Mouse (Mus musculus) B cell, adult 67 days (primary cell): ENCODE measurements around the gene BC024978. TPM values are rescaled to one million over a fixed set of nuclear protein-coding genes. Genes with fewer than 3 reads are reported as not detected.

Experiments
- total RNA-seq, 2 experiments: library from RNA; stranded (reverse); gene quantifications; 4 replicates each; pipeline ENCODE4 v1.2.4; 2023

BC024978 gene
- total RNA-seq = 10 to 100 TPM; 15.1 to 15.3 TPM

GRCm38 (mm10) chr7:27195681-27196611, at the start of gene BC024978, which contains the start of gene Snrpa:
Gene BC024978 (plus strand): TSS chr7:27195781.
Gene Snrpa (minus strand): TSS chr7:27196271.

GRCm38 (mm10) chr7:27153205-27153764, 42.3 kb upstream of the BC024978 start, which contains the start of gene Cyp2t4:
Gene Cyp2t4 (plus strand): TSS chr7:27153714.

GRCm38 (mm10) chr7:27166614-27167474, 28.7 kb upstream of the BC024978 start, which contains the start of gene Egln2:
Gene Egln2 (minus strand): TSS chr7:27166802.

GRCm38 (mm10) chr7:27178324-27179216, 17.0 kb upstream of the BC024978 start, which contains the start of gene Rab4b:
Gene Rab4b (minus strand): TSS chr7:27178896.

GRCm38 (mm10) chr7:27180837-27181695, 14.5 kb upstream of the BC024978 start, which contains the start of the genes Gm21983 and Mia:
Gene Gm21983 (minus strand): TSS chr7:27181086.
Gene Mia (minus strand): TSS chr7:27181157.

GRCm38 (mm10) chr7:27228281-27228821, 32.8 kb downstream of the BC024978 start, which contains the start of gene Itpkc:
Gene Itpkc (minus strand): TSS chr7:27228661.

DNA sequence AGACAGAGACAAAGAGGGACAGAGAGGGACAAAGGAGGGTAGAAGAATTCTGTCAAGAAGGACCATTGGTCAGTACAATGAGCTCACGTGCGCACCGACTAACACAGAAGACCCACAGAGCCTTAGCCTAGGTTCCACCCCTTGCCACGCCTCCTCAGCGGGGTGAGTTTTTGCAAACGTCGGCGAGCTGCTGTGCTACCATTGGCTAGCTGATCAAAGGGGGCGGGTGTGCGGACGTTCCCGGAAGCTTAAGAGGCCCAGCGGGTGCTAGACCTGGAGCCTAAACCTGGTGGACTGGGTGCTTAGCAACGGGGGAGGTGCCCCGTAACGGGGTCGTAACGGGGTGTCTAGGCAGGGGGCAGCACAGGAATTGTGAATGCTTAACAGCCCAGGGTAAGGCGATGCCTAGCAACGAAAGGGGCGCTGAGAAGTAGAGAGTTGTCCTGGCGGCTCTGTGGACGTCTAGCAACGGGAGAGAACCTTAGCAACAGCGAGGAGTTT, 37.2 kb downstream of the BC024978 start, which contains the start of gene Coq8b:
Coq8b (plus strand) TSS at position 243 of the 501 bp plus-strand sequence.

GRCm38 (mm10) chr7:27258205-27258899, 62.8 kb downstream of the BC024978 start, which contains the start of gene Numbl:
Gene Numbl (plus strand): TSS chr7:27258433.

Other genes with a start within 250 kb of the BC024978 start
- gene Cyp2a12, start 166.7 kb upstream of the BC024978 start, total RNA-seq = not detected
- gene Cyp2f2, start 75.9 kb upstream of the BC024978 start, total RNA-seq = not detected
- not detected for gene Cyp2t4, start 42.1 kb upstream of the BC024978 start, total RNA-seq
- 100 to 1,000 TPM; 176 to 183 TPM for gene Egln2, start 29.0 kb upstream of the BC024978 start, total RNA-seq
- 100 to 1,000 TPM; 173 to 179 TPM for gene Rab4b, start 16.9 kb upstream of the BC024978 start, total RNA-seq
- gene Gm21983, start 14.7 kb upstream of the BC024978 start, total RNA-seq = not detected
- gene Mia, start 14.6 kb upstream of the BC024978 start, total RNA-seq = not detected
- gene Snrpa, start 490 bp downstream of the BC024978 start, total RNA-seq = 100 to 1,000 TPM in 1 of 2 experiments, 10 to 100 TPM in 1; 97.9 to 109 TPM
- 10 to 100 TPM; 14.2 to 18.6 TPM for gene Itpkc, start 32.9 kb downstream of the BC024978 start, total RNA-seq
- 10 to 100 TPM; 24.5 to 31.5 TPM for gene Coq8b, start 37.2 kb downstream of the BC024978 start, total RNA-seq
- 1 to 10 TPM; 1.5 to 1.9 TPM for gene Numbl, start 62.7 kb downstream of the BC024978 start, total RNA-seq
- 1 to 10 TPM; 1.3 to 2.4 TPM for gene Ltbp4, start 141.9 kb downstream of the BC024978 start, total RNA-seq
- 100 to 1,000 TPM in 1 of 2 experiments, 10 to 100 TPM in 1; 98.2 to 102 TPM for gene Shkbp1, start 160.2 kb downstream of the BC024978 start, total RNA-seq
- 1 to 10 TPM in 1 of 2 experiments, not detected in 1; 5.0 TPM for gene Gm20479, start 161.6 kb downstream of the BC024978 start, total RNA-seq